Mouse (Mus musculus): ENCODE results near the gene Ndufa3. TPM values are rescaled to one million over a fixed set of nuclear protein-coding genes. Genes with fewer than 3 reads are reported as not detected.
A peak's percentile ranks its signal among the peaks of the same experiment; 100 is the strongest.
"Not testable (repeated sequence)": the region's sequence is repeated elsewhere in the genome, so short reads cannot be mapped to it uniquely, and the experiment has no call there.

The Ndufa3 gene
- 703 and 780 TPM in 2 replicates for polyA plus RNA-seq (2015; fragmentation: Nextera tagmentation; extraction: Ambion mirVana)

- Histone ChIP-seq H3K4me3 (peak within 1 kb of the TSS; percentile 78), H3K9me3 (no peaks in the 10 kb centered on the region)
Measured at GRCm38 (mm10) chr7:3617242-3617995, at the start of gene Ndufa3. Gene Ndufa3, plus strand, starts transcription at chr7:3617373.

DNA sequence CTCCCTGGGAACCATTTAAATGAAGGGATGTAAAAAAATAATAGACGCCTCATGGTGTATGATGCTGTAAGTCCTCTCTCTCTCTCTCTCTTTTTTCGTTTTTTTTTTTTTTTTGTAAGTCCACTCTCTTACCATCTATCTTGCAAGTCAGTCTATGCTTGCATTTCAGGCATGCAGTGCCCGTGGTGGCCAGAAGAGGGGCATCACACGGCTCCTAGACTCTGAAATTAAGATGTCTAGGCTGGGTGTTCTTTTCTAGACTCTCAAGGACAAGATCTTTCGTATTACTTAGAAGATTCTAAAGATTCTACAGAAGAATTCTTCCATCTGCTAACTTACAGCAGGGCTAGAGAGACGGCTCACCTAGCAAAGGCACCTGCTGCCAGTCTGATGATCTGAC, 47.4 kb upstream of the Ndufa3 start:
- Histone ChIP-seq H3K36me3 (no peaks in the 10 kb centered on the region), H3K4me1 (no peaks in the 10 kb centered on the region), H3K9ac (no peak overlapping the region), H3K27ac (replicated peaks) (no peak overlapping the region), H3K9me3 (no peaks in the 10 kb centered on the region), H3K4me3 (no peak overlapping the region), H3K27me3 (replicated peaks) (no peaks in the 10 kb centered on the region), H3K4me2 (no peak overlapping the region)
- no peak for ATAC-seq (ENCODE audit: extremely low read depth, insufficient number of reproducible peaks, low FRiP score, low TSS enrichment)
- WGBS, result 58% methylated on average over 6 of the region's 6 CpGs

More at GRCm38 (mm10) chr7:3617242-3617995, at the start of gene Ndufa3:
- ATAC-seq (ENCODE audit: extremely low read depth, insufficient number of reproducible peaks, low FRiP score, low TSS enrichment), result peak; percentile 82
- Histone ChIP-seq H3K9ac (peak within 1 kb of the TSS; percentile 86), H3K36me3 (peaks cover 37% of the 10 kb centered on the region), H3K4me2 (peak within 1 kb of the TSS; percentile 72), H3K27me3 (replicated peaks) (no peaks in the 10 kb centered on the region), H3K27ac (replicated peaks) (peak within 1 kb of the TSS; percentile 79), H3K4me1 (peaks cover 12% of the 10 kb centered on the region)
- whole genome bisulfite sequencing, result 2% methylated on average over 32 of the region's 32 CpGs

- H3K4me2 ChIP-seq; H3K4me3 ChIP-seq; H3K27me3 ChIP-seq (replicated peaks); H3K4me1 ChIP-seq; H3K9me3 ChIP-seq; H3K36me3 ChIP-seq; ATAC-seq (ENCODE audit: extremely low read depth, insufficient number of reproducible peaks, low FRiP score, low TSS enrichment); H3K9ac ChIP-seq; H3K27ac ChIP-seq (replicated peaks): not testable (repeated sequence)
- 85% methylated on average over 3 of the region's 3 CpGs for WGBS
Measured at GRCm38 (mm10) chr7:3570580-3570979, 46.6 kb upstream of the Ndufa3 start.

DNA sequence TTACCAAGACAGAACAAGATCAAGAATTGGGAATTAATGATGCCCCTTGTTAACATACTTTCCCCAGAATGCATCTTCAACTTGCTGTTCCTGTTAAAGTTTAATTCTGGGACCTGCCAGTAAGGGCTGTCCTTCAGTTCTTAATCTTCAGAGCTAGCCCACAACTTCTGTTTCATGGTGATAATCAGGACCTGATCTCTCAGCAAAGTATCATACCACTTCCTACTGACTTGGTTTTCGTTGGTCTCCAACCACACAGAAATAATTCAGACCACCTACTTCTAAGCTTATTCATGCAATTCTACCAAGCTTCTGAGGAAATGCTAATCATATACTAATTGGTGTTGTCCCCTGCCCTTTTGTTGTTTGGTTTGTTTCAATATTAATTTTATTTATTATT, 45.3 kb upstream of the Ndufa3 start:
- Histone ChIP-seq H3K36me3 (no peaks in the 10 kb centered on the region), H3K27ac (replicated peaks) (no peak overlapping the region), H3K27me3 (replicated peaks) (no peaks in the 10 kb centered on the region), H3K9me3 (no peaks in the 10 kb centered on the region), H3K4me3 (no peak overlapping the region), H3K9ac (no peak overlapping the region), H3K4me2 (no peak overlapping the region), H3K4me1 (no peaks in the 10 kb centered on the region)
- no peak for ATAC-seq (ENCODE audit: extremely low read depth, insufficient number of reproducible peaks, low FRiP score, low TSS enrichment)
- WGBS, result 72% methylated on average over 1 of the region's 1 CpGs

- Histone ChIP-seq H3K9me3 (no peaks in the 10 kb centered on the region), H3K4me2 (no peak overlapping the region), H3K27ac (replicated peaks) (no peak overlapping the region), H3K4me1 (no peaks in the 10 kb centered on the region), H3K27me3 (replicated peaks) (no peaks in the 10 kb centered on the region), H3K36me3 (no peaks in the 10 kb centered on the region), H3K4me3 (no peak overlapping the region), H3K9ac (no peak overlapping the region)
- no peak for ATAC-seq (ENCODE audit: extremely low read depth, insufficient number of reproducible peaks, low FRiP score, low TSS enrichment)
- 42% methylated on average over 5 of the region's 5 CpGs for WGBS
Measured at GRCm38 (mm10) chr7:3574216-3574615, 43.0 kb upstream of the Ndufa3 start.

DNA sequence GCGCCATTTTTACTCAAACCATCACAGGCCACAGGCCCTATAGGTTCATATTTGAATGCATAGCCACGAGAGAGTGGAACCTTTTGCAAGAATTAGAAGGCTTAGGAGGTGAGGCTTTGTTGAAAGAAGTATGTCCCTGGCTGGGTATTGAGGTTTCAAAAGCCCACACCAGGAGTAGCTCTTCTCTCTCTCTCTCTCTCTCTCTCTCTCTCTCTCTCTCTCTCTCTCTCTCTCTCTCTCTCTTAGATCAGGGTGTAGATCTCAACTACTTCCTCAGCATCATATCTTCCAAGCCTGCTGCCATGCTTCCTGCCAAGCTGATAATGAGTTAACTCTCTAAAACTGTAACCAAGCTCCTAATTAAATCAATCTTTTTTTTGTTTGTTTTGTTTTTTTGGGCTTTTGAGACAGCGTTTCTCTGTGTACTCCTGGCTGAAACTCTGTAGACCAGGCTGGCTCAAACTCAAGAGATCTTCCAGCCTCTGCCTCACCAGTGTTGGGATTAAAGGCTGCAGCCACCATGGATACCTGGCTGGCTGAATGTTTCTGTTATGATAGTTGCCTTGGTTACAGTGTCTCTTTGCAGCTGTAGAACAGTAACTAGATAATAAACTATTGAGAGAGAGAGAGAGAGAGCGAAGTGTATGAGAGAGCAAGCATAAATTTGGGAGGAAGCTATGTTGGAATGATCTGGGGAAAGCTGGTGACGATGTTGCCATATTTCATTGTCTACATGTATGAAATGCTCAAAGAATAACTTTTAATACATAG, 40.6 kb upstream of the Ndufa3 start:
- no peak overlapping the region for H3K27ac ChIP-seq (replicated peaks)
- no peak overlapping the region for H3K9ac ChIP-seq
- H3K4me3 ChIP-seq, result no peak overlapping the region
- no peaks in the 10 kb centered on the region for H3K4me1 ChIP-seq
- no peak overlapping the region for H3K4me2 ChIP-seq
- no peak for ATAC-seq (ENCODE audit: extremely low read depth, insufficient number of reproducible peaks, low FRiP score, low TSS enrichment)
- 69% methylated on average over 5 of the region's 5 CpGs for WGBS
- H3K27me3 ChIP-seq (replicated peaks), result no peaks in the 10 kb centered on the region
- H3K36me3 ChIP-seq, result no peaks in the 10 kb centered on the region
- peaks cover 2% of the 10 kb centered on the region; the same call in 1 of the 2 replicates for H3K9me3 ChIP-seq

DNA sequence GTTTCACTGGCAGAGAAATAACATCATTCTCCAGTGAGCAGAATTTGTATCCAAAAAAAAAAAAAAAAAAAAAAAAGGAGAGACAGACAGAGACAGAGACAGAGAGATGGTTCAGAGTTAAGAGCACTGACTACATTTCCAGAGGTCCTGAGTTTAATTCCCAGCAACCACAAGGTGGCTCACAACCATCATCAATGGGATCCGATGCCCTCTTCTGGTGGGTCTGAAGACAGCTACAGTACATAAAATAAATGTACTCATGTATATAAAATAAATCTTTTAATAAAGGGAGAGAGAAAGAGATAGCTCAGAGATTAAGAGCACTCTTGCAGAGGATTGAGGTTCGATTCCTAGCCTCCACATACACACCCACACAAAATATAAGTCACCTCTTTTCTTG, 39.0 kb upstream of the Ndufa3 start:
- Histone ChIP-seq H3K36me3 (no peaks in the 10 kb centered on the region), H3K9ac (no peak overlapping the region), H3K27ac (replicated peaks) (no peak overlapping the region), H3K9me3 (peaks cover 5% of the 10 kb centered on the region; the same call in 1 of the 2 replicates), H3K4me1 (no peaks in the 10 kb centered on the region), H3K4me2 (no peak overlapping the region), H3K27me3 (replicated peaks) (no peaks in the 10 kb centered on the region), H3K4me3 (no peak overlapping the region)
- 66% methylated on average over 2 of the region's 2 CpGs for WGBS
- ATAC-seq (ENCODE audit: extremely low read depth, insufficient number of reproducible peaks, low FRiP score, low TSS enrichment), result no peak

GRCm38 (mm10) chr7:3578952-3579546, 38.1 kb upstream of the Ndufa3 start:
- Histone ChIP-seq H3K36me3 (no peaks in the 10 kb centered on the region), H3K4me2 (no peak overlapping the region), H3K9me3 (peaks cover 5% of the 10 kb centered on the region; the same call in 1 of the 2 replicates), H3K4me1 (no peaks in the 10 kb centered on the region), H3K27me3 (replicated peaks) (no peaks in the 10 kb centered on the region), H3K4me3 (no peak overlapping the region), H3K27ac (replicated peaks) (no peak overlapping the region), H3K9ac (no peak overlapping the region)
- WGBS, result 63% methylated on average over 6 of the region's 6 CpGs
- no peak for ATAC-seq (ENCODE audit: extremely low read depth, insufficient number of reproducible peaks, low FRiP score, low TSS enrichment)

- 53% methylated on average over 2 of the region's 2 CpGs for WGBS
- no peak for ATAC-seq (ENCODE audit: extremely low read depth, insufficient number of reproducible peaks, low FRiP score, low TSS enrichment)
- Histone ChIP-seq H3K4me2 (no peak overlapping the region), H3K9ac (no peak overlapping the region), H3K4me1 (no peaks in the 10 kb centered on the region), H3K27me3 (replicated peaks) (no peaks in the 10 kb centered on the region), H3K4me3 (no peak overlapping the region), H3K27ac (replicated peaks) (no peak overlapping the region), H3K9me3 (peaks cover 5% of the 10 kb centered on the region; the same call in 1 of the 2 replicates), H3K36me3 (no peaks in the 10 kb centered on the region)
Measured at GRCm38 (mm10) chr7:3580029-3580428, 37.1 kb upstream of the Ndufa3 start.

DNA sequence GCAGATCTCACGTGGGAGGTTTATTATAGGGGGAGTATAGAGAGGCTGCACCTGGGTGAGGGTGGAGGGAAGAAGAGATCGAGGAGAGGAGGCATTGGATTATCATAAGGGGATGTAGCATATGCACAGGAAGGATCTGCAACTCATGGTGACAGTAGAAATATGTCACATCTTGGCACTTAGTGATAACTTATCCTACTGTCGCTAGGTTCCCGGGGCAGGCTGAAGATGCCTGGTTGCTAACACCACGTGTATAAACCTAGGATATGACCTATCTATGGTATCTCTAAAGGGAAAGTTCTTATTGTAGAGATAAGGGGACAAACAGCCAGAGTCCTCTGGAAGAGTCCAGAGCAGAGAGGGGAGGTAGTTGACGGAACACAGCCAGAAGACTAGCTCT, 31.4 kb upstream of the Ndufa3 start:
- H3K4me2 ChIP-seq, result no peak overlapping the region
- 2% methylated on average over 6 of the region's 6 CpGs for WGBS

GRCm38 (mm10) chr7:3586255-3586654, 30.9 kb upstream of the Ndufa3 start:
- no peak for ATAC-seq (ENCODE audit: extremely low read depth, insufficient number of reproducible peaks, low FRiP score, low TSS enrichment)
- Histone ChIP-seq H3K4me3 (no peak overlapping the region), H3K9ac (no peak overlapping the region), H3K4me1 (peaks cover 4% of the 10 kb centered on the region; the same call in 1 of the 2 replicates), H3K27me3 (replicated peaks) (no peaks in the 10 kb centered on the region), H3K27ac (replicated peaks) (no peak overlapping the region), H3K36me3 (no peaks in the 10 kb centered on the region), H3K4me2 (no peak overlapping the region), H3K9me3 (peaks cover 5% of the 10 kb centered on the region; the same call in 1 of the 2 replicates)
- WGBS, result 5% methylated on average over 5 of the region's 5 CpGs

More for the DNA sequence above, 31.4 kb upstream of the Ndufa3 start:
- no peak overlapping the region for H3K4me3 ChIP-seq
- no peak overlapping the region for H3K9ac ChIP-seq
- H3K27ac ChIP-seq (replicated peaks), result no peak overlapping the region
- H3K9me3 ChIP-seq, result peaks cover 5% of the 10 kb centered on the region; the same call in 1 of the 2 replicates
- H3K4me1 ChIP-seq, result peaks cover 4% of the 10 kb centered on the region; the same call in 1 of the 2 replicates
- ATAC-seq (ENCODE audit: extremely low read depth, insufficient number of reproducible peaks, low FRiP score, low TSS enrichment), result no peak
- H3K27me3 ChIP-seq (replicated peaks), result no peaks in the 10 kb centered on the region
- H3K36me3 ChIP-seq, result no peaks in the 10 kb centered on the region
